Mouse (Mus musculus) gastrocnemius, adult 2 months (tissue): ENCODE results near the gene Zdhhc16. TPM values are rescaled to one million over a fixed set of nuclear protein-coding genes. Genes with fewer than 3 reads are reported as not detected.
A peak's percentile ranks its signal among the peaks of the same experiment; 100 is the strongest.
"Not testable (repeated sequence)": the region's sequence is repeated elsewhere in the genome, so short reads cannot be mapped to it uniquely, and the experiment has no call there.

Experiments used
- DNase-seq: peaks from one replicate; pipeline ENCODE4 v3.0.0; 2022
- H3K27ac ChIP-seq: fragments of 200-600 bp; 2 replicates; pipeline ENCODE4 v1.8.1; 2022; ENCODE audit warnings: mild to moderate bottlenecking
- H3K4me3 ChIP-seq: fragments of 200-600 bp; 2 replicates; pipeline ENCODE4 v1.8.1; 2022; ENCODE audit warnings: mild to moderate bottlenecking, moderate library complexity
- CTCF ChIP-seq: fragments of 200-600 bp; IDR thresholded peaks from 2 replicates; pipeline ENCODE4 v1.8.1; 2022; ENCODE audit warnings: antibody characterized with exemption, mild to moderate bottlenecking, moderate library complexity
- intact Hi-C: fragments of 180-260 bp; cut with DNase I; formaldehyde crosslinking; loops from one replicate; pipeline ENCODE4 v1.15.1; 2025
- total RNA-seq, 2 experiments: library from RNA; stranded (reverse); gene quantifications; 2 replicates each; pipeline ENCODE4 v1.2.3; 2021

Gene Zdhhc16
- total RNA-seq, 2 experiments from 2014 or later, result 19.4 to 21.6 TPM

- Histone ChIP-seq H3K4me3 (no peak overlapping the region), H3K27ac (no peak overlapping the region)
- intact Hi-C loops, result no loop called here
- no peak for DNase-seq
- TF ChIP-seq CTCF, result no peak
Measured at GRCm38 (mm10) chr19:41906311-41907078, 26.8 kb upstream of the Zdhhc16 start.

GRCm38 (mm10) chr19:41907079-41907760, 26.1 kb upstream of the Zdhhc16 start:
- intact Hi-C loops, result no loop called here
- no peak overlapping the region for H3K4me3 ChIP-seq
- DNase-seq, result no peak
- TF ChIP-seq CTCF, result no peak
- H3K27ac ChIP-seq, result no peak overlapping the region

GRCm38 (mm10) chr19:41908736-41909135, 24.5 kb upstream of the Zdhhc16 start:
- Histone ChIP-seq H3K4me3 (no peak overlapping the region), H3K27ac (no peak overlapping the region)
- DNase-seq, result no peak
- intact Hi-C loops, result no loop called here
- TF ChIP-seq CTCF, result no peak

- no peak for DNase-seq
- intact Hi-C loops, result loop anchor here (5.0 kb wide), 1 partner anchor 67 kb away; no protein-coding TSS in a partner anchor
- H3K27ac ChIP-seq, result no peak overlapping the region
- H3K4me3 ChIP-seq, result no peak overlapping the region
- TF ChIP-seq CTCF, result no peak
Measured at GRCm38 (mm10) chr19:41910396-41910795, 22.9 kb upstream of the Zdhhc16 start.

- DNase-seq, result peak; percentile 98
- Histone ChIP-seq H3K27ac (peak within 1 kb of the TSS; percentile 93), H3K4me3 (peak within 1 kb of the TSS; percentile 90)
- intact Hi-C loops, result loop anchor here (5.0 kb wide), 1 partner anchor 66 kb away; no protein-coding TSS in a partner anchor
- TF ChIP-seq CTCF, result no peak
Measured at GRCm38 (mm10) chr19:41911178-41912073, 21.9 kb upstream of the Zdhhc16 start, which contains the start of gene Pgam1. TSS of gene Pgam1 (plus strand) at chr19:41911923.

- peak; percentile 65 for DNase-seq
- Histone ChIP-seq H3K4me3 (peak overlapping the region; percentile 90), H3K27ac (peak overlapping the region; percentile 93)
- TF ChIP-seq CTCF, result no peak
- intact Hi-C loops, result loop anchor here (5.0 kb wide), 1 partner anchor 65 kb away; no protein-coding TSS in a partner anchor
Measured at GRCm38 (mm10) chr19:41912121-41913080, 20.9 kb upstream of the Zdhhc16 start.

GRCm38 (mm10) chr19:41913774-41914591, 19.3 kb upstream of the Zdhhc16 start:
- DNase-seq, result peak; percentile 10
- TF ChIP-seq CTCF, result no peak
- peak overlapping the region; percentile 93; the same call in 1 of the 2 replicates for H3K27ac ChIP-seq
- peak overlapping the region; percentile 90 for H3K4me3 ChIP-seq
- intact Hi-C loops, result loop anchor here (5.0 kb wide), 1 partner anchor 63 kb away; no protein-coding TSS in a partner anchor

GRCm38 (mm10) chr19:41914592-41914882, 18.7 kb upstream of the Zdhhc16 start:
- H3K27ac ChIP-seq, H3K4me3 ChIP-seq, DNase-seq: not testable (repeated sequence)
- intact Hi-C loops, result loop anchor here (5.0 kb wide), 1 partner anchor 63 kb away; no protein-coding TSS in a partner anchor

GRCm38 (mm10) chr19:41915294-41915693, 18.0 kb upstream of the Zdhhc16 start:
- no peak for TF ChIP-seq CTCF
- H3K4me3 ChIP-seq, result no peak overlapping the region
- H3K27ac ChIP-seq, result no peak overlapping the region
- intact Hi-C loops, result no loop called here
- no peak for DNase-seq

- no peak for TF ChIP-seq CTCF
- DNase-seq, result no peak
- intact Hi-C loops, result no loop called here
- no peak overlapping the region for H3K27ac ChIP-seq
- H3K4me3 ChIP-seq, result no peak overlapping the region
Measured at GRCm38 (mm10) chr19:41916853-41917252, 16.4 kb upstream of the Zdhhc16 start.

GRCm38 (mm10) chr19:41919471-41919870, 13.8 kb upstream of the Zdhhc16 start:
- intact Hi-C loops, result no loop called here
- TF ChIP-seq CTCF, result no peak
- Histone ChIP-seq H3K27ac (no peak overlapping the region), H3K4me3 (no peak overlapping the region)
- DNase-seq, result no peak
